Mouse (Mus musculus) C2C12 (cell line): Measurements from ENCODE around the gene Il17rb. TPM values are rescaled to one million over a fixed set of nuclear protein-coding genes. Genes with fewer than 3 reads are reported as not detected.

Source experiments
- H3K27me3 ChIP-seq: one replicate; pipeline ENCODE4 v1.6.1; 2011; ENCODE audit not compliant: control insufficient read depth, insufficient read depth, insufficient read length
- H3K36me3 ChIP-seq: one replicate; pipeline ENCODE4 v1.6.1; 2011; ENCODE audit not compliant: control insufficient read depth, insufficient read depth
- H3K4me3 ChIP-seq: one replicate; pipeline ENCODE4 v1.5.1; 2011; ENCODE audit warnings: mild to moderate bottlenecking, control low read depth; ENCODE audit not compliant: poor library complexity, insufficient read depth, severe bottlenecking
- H3K79me2 ChIP-seq: one replicate; pipeline ENCODE4 v1.6.1; 2011; ENCODE audit not compliant: control insufficient read depth, insufficient read depth
- H3K79me3 ChIP-seq: one replicate; pipeline ENCODE4 v1.6.1; 2011; ENCODE audit warnings: low read depth, control low read depth
- H3ac ChIP-seq: one replicate; pipeline ENCODE3; 2011; ENCODE audit warnings: low read depth; ENCODE audit not compliant: control insufficient read depth, insufficient read length
- CEBPB ChIP-seq: IDR thresholded peaks from one replicate; pipeline ENCODE4 v1.6.1; 2011; ENCODE audit warnings: low read depth, mild to moderate bottlenecking, control low read depth, moderate library complexity
- CTCF ChIP-seq: IDR thresholded peaks from one replicate; pipeline ENCODE4 v1.5.1; 2011; ENCODE audit not compliant: control insufficient read depth, insufficient read depth, insufficient read length
- FOSL1 ChIP-seq: IDR thresholded peaks from one replicate; pipeline ENCODE4 v1.8.0; 2011; ENCODE audit warnings: mild to moderate bottlenecking, low read length; ENCODE audit not compliant: poor library complexity, insufficient read depth, severe bottlenecking
- MAX ChIP-seq: IDR thresholded peaks from one replicate; pipeline ENCODE4 v1.6.1; 2011; ENCODE audit warnings: mild to moderate bottlenecking, control low read depth
- MYOD1 ChIP-seq: IDR thresholded peaks from one replicate; pipeline ENCODE4 v1.6.1; 2011; ENCODE audit warnings: low read depth; ENCODE audit not compliant: control insufficient read depth, insufficient read length
- MYOG ChIP-seq: IDR thresholded peaks from one replicate; pipeline ENCODE4 v1.6.1; 2011; ENCODE audit not compliant: control insufficient read depth, insufficient read length; ENCODE audit errors: extremely low read depth
- USF1 ChIP-seq: IDR thresholded peaks from one replicate; pipeline ENCODE4 v1.6.1; 2011; ENCODE audit warnings: low read depth, mild to moderate bottlenecking, control low read depth, moderate library complexity
- polyA plus RNA-seq: library from polyadenylated mRNA; unstranded; fragments of >200 nt; fragmentation: generic; extraction: Trizol; gene quantifications from one replicate; pipeline ENCODE4 v1.2.1, GENCODE M21; 2012; ENCODE audit warnings: missing spikeins

Il17rb gene
- polyA plus RNA-seq, 1 experiment: 0.05 TPM

DNA sequence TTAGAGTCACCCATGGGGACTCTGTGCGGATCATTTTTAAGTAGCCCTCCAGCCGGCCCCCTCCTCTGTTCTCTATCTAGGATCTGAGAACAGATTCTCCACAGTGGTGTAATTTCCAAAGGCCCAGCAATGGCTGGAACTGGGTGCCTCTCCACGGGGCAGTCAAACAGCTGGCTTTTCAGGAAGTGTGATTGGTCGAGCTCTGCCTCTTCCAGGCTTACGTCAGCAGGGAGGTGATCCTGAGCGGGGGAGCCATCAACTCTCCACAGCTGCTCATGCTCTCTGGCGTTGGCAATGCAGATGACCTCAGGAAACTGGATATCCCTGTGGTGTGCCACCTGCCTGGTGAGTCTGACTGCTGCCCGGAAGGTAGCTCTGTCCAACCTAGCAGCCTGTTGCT is 24.7 kb upstream of the Il17rb start:
- H3K79me3 ChIP-seq: no peaks in the 10 kb centered on the region
- no peak overlapping the region for H3ac ChIP-seq
- no peaks in the 10 kb centered on the region for H3K79me2 ChIP-seq
- TF ChIP-seq MYOD1 (no peak), FOSL1 (no peak), MAX (no peak), MYOG (no peak), CEBPB (no peak), CTCF (no peak), USF1 (no peak)
- H3K4me3 ChIP-seq: no peak overlapping the region
- H3K27me3 ChIP-seq: peaks cover 11% of the 10 kb centered on the region
- no peaks in the 10 kb centered on the region for H3K36me3 ChIP-seq

DNA sequence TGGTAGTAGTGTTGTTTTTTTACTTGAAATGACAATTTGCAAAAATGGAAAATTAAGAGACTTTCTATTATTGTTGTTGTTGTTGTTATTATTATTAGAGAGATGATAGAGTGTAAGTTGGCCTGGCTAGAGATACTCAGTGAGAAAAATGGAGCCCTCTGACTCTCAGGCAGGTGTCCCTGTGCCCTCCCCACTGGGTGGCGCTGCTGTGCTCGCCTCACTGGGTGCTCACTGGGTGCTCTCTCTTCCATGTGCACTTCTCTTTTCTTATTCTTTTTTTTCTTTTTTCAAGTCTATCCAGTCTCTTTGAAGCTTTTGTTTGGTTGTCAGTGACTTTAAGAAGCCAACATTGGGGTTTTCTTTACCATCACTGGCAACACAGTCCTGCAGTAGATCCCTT is 18.7 kb upstream of the Il17rb start:
- TF ChIP-seq USF1 (no peak), CTCF (no peak), MYOD1 (no peak), FOSL1 (no peak), MYOG (no peak), CEBPB (no peak), MAX (no peak)

DNA sequence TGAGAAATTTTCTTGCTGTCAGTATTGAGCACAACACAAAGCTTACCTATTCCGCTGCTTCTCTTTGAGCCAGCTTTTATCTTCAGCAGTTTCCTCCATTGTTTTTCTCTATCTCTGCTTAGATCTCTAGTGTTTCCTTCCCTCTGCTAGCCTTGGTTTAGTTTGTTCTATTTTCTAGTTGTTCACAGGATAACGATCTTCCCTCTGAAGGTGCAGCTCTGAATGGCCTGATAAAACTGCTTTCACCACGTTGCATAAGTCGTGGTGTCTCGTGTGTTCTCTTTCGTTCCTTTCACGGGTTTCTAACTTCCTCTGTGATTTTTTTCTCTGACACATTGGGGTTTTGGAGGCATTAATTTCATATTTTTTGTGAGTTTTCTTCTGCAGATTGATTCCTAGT is 15.7 kb upstream of the Il17rb start:
- TF ChIP-seq MYOG: no peak
- TF ChIP-seq USF1: no peak
- no peak for TF ChIP-seq CTCF
- TF ChIP-seq MYOD1: no peak
- no peak for TF ChIP-seq CEBPB
- no peak for TF ChIP-seq FOSL1
- TF ChIP-seq MAX: no peak
- H3K79me2 ChIP-seq: no peaks in the 10 kb centered on the region
- no peaks in the 10 kb centered on the region for H3K36me3 ChIP-seq
- no peaks in the 10 kb centered on the region for H3K79me3 ChIP-seq
- no peak overlapping the region for H3ac ChIP-seq
- H3K27me3 ChIP-seq: peaks cover 3% of the 10 kb centered on the region
- H3K4me3 ChIP-seq: no peak overlapping the region

More for the DNA sequence above, 18.7 kb upstream of the Il17rb start:
- Histone ChIP-seq H3K79me2 (no peaks in the 10 kb centered on the region), H3ac (no peak overlapping the region), H3K79me3 (no peaks in the 10 kb centered on the region), H3K4me3 (no peak overlapping the region), H3K36me3 (no peaks in the 10 kb centered on the region), H3K27me3 (peaks cover 3% of the 10 kb centered on the region)

DNA sequence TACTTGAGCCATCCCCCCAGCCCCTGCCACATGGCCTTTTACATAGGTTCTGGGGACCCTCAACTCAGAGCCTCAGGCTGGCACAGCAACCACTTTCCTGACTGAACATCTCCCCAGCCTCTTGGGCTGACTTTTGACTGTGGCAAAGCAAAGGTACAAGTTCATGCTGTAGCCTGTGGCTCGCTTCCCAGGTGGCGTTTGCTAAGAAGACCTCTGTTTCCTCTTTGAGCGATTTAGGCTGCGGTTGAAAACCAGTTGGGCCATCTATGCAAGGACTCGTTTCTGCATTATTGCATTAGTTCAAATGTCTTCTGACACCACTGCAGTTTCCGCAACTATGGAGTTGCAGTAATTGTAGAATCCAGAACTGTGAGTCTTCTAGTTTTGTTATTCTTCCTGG is 13.8 kb upstream of the Il17rb start:
- no peak overlapping the region for H3ac ChIP-seq
- H3K27me3 ChIP-seq: peaks cover 6% of the 10 kb centered on the region
- TF ChIP-seq USF1 (no peak), MYOD1 (no peak), FOSL1 (no peak), MAX (no peak), CEBPB (no peak), CTCF (no peak), MYOG (no peak)
- no peak overlapping the region for H3K4me3 ChIP-seq
- no peaks in the 10 kb centered on the region for H3K36me3 ChIP-seq
- H3K79me3 ChIP-seq: no peaks in the 10 kb centered on the region
- no peaks in the 10 kb centered on the region for H3K79me2 ChIP-seq

DNA sequence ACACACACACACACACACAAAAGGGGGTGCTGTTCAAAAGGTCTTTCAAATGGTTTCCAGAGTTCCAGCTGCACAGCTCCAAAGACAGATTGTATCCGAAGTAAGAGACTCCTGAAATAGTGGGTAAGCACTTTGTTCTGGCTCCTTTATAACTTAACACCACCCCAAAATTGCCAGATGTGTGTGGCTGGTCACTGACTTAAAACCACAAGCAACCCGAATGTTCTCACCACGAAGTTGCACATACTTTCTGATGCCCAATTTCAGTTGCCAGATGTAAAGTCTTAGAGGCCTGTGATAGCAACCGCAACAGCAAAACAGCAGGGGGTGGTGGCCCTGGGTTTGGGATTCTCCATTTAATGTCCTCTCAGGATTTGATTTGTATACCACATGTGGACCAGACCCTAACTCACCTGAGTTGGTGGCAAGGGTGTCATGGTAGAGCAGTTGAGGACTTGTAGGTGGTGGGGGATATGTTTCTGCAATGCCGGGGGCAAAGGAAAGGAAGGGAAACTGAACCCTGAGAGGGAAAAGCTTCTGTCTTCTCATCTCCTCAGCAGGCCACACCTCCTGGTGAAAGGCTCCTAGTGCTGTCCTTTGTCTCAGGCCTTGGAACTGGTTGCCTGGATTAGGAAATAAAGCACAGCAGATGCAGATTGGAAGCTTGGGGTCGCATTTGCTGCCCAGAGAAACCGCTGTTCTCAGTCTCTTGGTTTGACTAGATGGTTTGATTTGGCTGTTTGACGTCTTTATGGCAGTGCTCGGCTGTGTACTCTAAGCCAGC is 11.3 kb upstream of the Il17rb start:
- Histone ChIP-seq H3K36me3 (no peaks in the 10 kb centered on the region), H3K4me3 (no peak overlapping the region), H3K79me2 (no peaks in the 10 kb centered on the region), H3K27me3 (peaks cover 6% of the 10 kb centered on the region), H3K79me3 (no peaks in the 10 kb centered on the region), H3ac (no peak overlapping the region)
- no peak for TF ChIP-seq CTCF
- no peak for TF ChIP-seq FOSL1
- TF ChIP-seq MYOG: no peak
- no peak for TF ChIP-seq MAX
- no peak for TF ChIP-seq CEBPB
- TF ChIP-seq MYOD1: no peak
- TF ChIP-seq USF1: no peak

DNA sequence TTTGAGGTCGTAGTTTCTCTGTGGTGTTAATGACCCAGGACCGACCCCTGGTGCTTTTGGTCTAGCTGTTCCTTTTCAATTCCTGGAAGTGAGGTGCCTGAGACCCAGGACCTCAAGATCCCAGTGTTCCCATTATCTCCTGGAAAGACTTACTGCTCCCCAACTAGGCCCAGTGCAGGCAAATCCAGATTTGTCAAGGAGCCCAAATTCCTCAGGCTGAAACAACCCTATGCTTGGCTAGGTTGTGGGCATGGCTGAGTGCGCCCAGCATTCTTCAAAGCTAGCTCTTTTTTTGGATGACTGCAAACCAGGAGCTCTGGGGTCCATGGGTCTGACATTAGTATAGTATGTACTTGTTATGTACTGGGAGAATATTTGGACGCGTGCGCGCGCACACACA is 10.7 kb upstream of the Il17rb start:
- TF ChIP-seq CTCF (no peak), MYOG (no peak), USF1 (no peak), MAX (no peak), CEBPB (no peak), FOSL1 (no peak), MYOD1 (no peak)
- Histone ChIP-seq H3K4me3 (no peak overlapping the region), H3ac (no peak overlapping the region)

More for the DNA sequence above, 10.7 kb upstream of the Il17rb start:
- Histone ChIP-seq H3K27me3 (peaks cover 7% of the 10 kb centered on the region), H3K36me3 (no peaks in the 10 kb centered on the region), H3K79me2 (no peaks in the 10 kb centered on the region), H3K79me3 (no peaks in the 10 kb centered on the region)
